Mouse (Mus musculus) fat pad, adult 2 months (tissue): Measurements from ENCODE around the gene Ccdc57.
A peak's percentile ranks its signal among the peaks of the same experiment; 100 is the strongest.

Experiments
- DNase-seq: peaks from one replicate; pipeline ENCODE4 v3.0.0-alpha.2; 2011; ENCODE audit warnings: low read depth, low spot score; ENCODE audit errors: extremely low read depth

Gene Ccdc57

DNA sequence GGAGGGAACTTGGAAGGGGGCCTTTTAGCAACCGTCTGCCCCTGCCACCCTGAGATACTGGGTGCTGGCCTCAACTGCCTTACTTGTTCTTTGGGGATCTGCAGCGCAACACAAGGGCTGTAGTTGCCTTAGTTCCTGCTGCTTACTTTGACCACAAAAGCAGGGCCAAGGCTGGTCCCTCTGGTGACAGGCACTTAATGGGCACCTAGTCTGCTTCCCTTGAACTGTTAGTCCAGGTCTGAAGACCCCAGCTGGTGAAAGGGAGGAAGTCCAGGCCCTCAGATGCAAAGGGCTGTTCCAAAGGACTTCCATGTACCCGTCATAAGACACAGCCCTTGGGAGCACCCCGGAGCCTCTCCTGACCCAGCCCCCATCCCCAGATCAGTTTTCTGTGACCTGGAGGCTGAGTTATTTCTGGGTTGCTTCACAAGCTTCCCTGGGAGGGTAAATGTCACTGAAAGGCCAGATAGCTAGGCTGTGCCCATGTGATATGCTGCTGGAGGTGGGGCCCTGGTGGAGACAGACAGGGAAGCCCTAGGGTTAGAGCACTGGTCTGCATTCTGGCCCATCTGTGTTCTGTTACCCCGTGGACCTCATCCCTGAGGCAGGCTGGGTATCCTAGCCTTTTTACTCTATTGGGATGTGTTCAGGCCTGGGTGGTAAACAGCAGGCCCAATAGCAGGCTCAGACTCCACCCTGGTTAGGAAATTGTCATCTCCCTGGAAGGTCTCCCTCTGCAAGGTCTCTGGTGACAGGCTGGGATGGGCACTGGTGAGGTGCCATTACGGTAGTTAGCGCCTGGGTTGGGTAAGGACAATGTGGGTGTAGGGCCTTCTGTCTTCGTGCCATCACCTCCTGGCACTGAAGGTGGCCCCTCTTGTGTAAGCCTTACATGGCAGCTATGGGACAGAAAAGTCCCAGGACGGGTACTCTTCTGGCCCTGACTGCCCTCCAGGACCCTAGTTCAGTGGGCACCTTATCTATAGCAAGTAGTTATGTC, 19.4 kb upstream of the Ccdc57 start:
- no peak for DNase-seq

DNA sequence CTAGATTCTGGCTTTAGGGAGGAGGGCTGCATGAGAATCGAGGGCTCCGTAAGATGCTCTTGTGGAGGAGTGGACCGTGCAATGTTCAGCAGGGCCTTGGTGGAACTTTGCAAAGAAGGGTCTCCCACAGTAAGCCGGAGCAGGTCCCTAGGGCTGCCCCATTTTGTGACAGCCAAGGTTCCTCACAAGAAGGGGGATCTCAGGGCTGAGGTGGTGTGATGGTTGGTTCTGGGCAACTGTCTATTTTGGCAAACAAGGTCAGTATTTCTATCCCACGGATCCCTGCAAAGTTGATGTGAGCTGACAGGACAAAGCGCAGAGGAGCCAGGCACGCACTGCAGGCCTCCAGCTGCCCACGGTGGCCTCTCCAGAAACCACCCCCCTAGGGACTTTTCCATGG, 18.6 kb upstream of the Ccdc57 start:
- DNase-seq = no peak

DNA sequence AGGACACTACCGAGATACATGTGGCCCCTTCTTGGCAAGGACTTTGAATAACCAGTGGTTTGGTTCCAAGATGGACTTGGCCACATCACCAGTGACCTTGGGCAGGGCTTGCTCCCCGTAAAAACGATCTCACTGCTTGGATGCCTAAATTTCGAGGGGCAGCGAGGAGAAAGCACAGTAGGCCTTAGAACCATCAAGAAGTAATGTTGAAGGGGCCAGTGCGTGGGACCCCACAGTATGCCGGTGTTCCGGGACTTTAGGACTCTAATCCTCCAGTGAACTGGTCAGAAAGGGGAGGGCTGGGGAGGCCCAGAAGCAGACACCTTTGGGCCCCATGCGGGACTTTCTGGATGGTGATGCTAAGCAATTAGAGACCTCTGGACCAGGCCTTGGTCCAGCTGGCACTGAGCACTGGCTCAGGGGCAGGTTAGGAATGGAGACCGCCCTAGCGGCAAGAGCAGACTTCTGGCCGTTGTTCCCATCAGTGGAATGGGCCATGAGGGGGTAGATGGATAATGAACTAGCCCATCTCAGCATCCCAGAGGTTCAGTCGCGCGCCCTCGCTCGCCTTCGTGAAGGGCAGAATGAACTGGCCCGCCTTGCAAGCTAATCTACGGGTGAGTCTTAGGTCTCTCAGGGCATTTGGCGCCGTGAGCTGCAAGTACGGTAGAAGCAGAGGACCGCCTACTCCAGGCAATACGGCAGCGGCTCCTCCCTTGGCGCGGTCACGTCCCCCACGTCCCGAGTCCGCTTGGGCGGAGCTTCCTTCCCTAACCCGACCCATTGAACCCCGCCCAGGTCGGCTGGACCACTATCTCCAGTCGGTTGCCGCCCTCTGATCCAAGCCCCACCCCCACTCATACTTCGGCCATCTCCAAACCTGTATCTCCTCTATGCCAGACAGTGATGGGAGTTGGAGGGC, 17.9 kb upstream of the Ccdc57 start:
- no peak for DNase-seq

DNA sequence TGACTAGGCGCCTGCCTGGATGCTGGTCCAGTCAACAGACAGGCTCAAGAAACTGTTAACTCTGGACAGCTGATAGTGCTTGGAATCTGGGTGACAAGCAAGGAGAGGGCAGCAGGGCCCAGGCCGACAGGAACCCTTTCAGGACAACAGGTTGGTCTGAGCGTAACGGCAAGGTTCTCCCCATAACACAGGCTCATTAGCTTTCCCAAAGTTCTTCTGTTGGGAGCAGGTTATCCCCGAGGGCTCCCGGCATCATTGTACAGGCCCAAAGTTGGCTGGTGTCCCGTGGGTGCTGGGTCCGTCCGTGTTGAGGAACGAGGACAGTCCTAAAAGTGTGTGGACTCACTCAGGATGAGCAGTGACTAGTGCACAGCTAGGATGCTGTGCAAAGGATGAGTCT, 17.2 kb upstream of the Ccdc57 start:
- no peak for DNase-seq

DNA sequence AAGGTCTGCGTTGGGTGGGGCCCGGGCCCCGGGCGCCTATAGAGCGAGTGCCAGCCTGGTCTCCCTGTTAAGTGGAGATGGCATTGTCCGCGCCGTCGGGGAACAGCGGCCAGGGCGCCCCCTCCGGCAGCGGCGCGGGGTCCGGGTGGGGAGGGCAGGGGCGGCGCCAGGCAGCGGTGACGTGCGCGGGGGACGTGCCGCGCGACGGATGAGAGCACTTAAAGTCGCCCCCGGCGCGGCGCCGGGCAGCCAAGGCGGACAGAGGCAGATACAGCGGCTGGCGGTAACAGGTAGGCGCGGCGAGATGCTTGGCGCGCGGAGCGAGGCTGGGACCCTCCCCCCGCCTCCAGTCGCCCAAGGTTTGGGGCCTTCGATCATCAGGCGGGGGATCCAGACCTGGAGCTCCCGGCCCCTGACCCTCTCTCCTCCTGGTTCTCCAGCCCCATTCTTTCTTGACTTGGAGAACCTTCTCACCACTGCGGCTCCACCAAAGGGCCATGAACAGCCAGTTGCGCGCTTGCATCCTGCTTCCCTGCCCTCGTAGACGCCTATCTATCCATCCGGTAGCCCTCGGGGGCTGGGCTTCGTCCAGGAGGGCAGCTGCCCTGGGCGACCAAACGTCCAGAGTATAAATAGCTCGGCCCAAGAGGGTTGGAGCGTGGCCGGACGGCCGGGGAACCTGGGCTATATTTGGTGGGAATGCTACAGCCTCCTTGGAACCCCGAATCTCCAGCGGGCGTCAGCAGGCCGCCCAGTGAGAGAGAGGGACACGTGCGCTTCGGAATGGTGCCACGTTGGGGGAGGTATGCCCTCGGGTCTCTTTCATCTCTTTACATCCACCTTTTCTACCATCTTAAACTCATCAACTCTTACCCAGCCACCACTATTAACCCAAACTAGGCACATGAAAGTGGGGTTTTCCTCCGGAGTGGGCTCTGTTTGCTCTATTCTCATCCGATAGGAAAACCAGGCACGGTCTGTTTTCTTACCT, 16.5 kb upstream of the Ccdc57 start:
- DNase-seq = no peak

DNA sequence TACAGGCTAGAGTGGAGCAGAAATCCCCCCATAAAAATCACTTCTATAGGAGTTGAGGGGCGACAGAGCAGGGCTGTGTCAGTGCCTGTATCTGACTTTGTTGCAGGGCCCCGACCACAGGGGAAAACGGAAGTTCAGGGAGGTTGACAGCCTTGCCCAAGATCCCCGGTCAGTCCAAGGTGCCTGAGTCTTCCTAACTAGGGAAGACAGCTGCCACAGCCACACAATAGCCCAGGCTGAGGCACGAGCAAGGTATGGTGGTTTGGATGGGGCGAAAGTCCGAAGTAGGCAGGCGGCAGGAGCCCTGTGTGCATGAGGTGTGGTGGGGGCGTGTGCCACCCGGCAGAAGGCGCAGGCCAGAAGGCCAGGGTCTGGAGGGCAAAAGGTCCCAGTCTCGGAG, 15.7 kb upstream of the Ccdc57 start, which contains the start of gene Slc16a3:
Gene Slc16a3, plus strand, starts transcription at position 153 of the 400 bp plus-strand sequence.
- DNase-seq = no peak

DNA sequence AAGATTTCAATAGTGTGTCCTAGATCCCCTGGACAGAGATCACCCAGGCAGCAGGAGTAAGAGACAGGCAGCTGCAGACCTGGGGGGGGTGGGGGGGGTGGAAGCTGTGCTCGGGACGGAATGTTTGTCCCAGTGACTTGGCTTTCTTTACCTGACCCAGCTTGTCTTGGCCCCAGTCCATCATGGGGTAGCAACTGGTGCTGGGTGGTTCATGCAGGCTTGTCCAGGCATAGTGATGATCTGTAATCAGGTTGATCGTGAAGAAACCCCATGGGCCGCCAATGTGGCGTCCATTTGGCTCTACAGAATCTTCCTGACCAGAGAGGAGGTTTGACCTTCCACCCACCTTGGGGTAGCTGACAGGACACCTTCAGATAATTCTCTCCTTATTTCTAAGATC, 13.3 kb upstream of the Ccdc57 start:
- DNase-seq = peak; percentile 39

DNA sequence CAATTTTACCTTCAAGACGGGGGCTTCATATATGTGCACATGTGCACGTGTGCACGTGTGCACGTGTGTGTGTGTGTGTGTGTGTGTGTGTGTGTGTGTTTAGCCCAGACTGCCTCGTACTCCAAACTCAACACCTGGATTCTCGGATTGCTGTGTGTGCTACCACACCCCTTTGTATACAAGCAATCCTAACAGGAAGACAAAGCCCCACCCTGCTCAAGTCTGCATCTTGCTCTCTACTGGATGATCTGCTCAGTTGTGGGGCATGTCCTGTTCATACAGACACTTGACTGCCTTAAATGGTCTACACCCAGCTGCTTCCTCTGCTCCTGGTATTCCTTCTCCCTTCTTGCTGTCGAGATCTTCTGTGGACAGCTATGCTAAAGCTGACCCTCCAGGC, 12.6 kb upstream of the Ccdc57 start:
- DNase-seq = no peak

DNA sequence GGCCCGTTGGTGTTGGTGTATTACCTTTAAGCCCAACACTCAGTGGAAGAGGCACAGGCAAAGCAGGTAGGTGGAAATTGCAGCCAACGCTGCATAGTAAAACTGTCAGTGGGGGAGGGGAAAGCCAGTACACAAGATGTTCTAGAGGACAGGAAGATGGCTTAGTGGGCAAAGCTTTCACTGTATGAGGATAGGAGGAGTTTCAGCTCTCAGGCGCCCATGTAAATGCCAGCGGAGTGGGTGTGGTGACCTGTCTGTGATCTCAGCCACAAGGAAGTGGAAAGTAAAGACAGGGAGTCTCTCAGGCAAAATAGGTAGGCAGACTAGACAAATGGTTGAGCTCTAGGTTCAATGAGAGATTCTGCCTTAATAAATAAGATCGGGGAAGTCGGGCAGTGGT, 8.3 kb upstream of the Ccdc57 start:
- no peak for DNase-seq

DNA sequence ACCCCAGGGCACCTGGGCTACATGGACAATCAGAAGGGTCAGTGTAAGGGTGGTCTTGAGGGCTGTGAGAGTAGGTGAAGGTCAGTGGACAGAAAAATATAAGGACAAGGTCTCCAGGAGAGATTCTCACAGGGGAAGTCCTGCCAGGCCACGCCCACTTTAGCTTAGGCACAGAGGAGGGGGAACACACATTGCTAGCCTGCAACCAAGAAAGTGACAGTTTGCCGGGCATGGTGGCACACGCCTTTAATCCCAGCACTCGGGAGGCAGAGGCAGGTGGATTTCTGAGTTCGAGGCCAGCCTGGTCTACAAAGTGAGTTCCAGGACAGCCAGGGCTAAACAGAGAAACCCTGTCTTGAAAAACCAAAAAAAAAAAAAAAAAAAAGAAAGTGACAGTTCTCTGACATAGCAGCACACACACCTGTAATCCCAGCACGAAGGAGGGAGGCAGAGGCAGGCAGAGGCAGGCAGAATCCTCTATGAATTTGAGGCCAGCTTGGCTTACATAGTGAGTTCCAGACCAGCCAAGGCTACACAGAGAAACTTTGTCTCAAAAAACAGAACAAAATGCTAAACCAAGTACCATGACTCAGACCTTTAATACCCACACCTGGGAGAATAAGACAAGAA, 7.2 kb upstream of the Ccdc57 start:
- no peak for DNase-seq

DNA sequence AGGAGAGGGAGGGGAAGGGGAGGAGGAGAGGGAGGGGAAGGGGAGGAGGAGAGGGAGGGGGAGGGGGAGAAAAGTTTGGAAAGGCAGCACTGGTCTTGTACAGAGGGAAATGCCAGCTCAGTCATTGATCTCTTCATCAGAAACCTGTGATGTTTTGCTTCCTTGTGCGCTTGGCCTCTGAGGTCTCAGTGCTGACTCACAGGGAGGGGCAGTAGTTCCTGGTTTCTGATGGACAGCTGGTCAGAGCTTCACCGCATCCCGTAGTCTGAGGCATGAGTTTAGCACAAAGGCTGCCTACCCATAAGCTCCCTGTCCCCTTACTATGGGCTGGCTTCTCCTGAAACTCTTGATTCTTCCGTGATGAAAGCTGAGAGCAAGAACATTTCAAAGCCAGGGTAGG, 6.1 kb upstream of the Ccdc57 start:
- DNase-seq = no peak

DNA sequence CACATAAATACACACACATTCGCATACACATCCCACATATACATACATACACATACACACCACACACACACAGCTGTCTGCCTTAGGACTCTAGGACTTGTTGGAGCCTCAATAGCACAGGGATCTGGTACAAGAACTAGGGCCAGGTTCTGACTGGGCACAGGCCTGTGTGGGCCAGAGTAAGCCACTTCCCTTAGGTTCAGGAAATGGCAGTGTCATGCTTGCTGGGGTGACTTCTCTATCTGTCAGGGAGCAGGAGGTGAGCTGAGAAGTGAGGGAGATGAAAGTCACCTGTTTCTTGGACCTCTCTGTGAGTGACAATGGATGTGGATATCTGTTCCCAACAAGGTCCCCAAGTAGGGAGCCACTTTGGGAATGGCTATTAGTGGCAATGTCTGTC, 5.3 kb upstream of the Ccdc57 start:
- DNase-seq = no peak

DNA sequence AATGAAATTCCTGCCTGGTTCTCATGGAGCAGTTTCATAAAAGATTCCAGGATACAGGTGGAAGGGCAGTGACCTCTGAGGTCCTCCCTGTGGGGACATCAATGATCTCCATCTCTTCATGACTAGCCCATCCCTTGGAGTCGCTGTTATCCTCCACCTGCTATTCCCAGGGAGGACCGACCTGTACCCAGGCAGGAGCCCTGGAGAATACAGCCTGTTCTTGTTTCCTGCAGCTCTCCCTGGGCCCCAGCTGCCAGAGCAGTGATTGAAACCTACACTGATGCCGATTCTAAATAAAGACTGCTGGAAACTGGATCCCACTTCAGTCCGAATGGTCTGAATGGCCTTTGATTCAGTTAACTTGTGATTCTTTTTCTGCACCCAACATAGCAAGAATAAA, 1.2 kb downstream of the Ccdc57 start:
- DNase-seq = no peak

DNA sequence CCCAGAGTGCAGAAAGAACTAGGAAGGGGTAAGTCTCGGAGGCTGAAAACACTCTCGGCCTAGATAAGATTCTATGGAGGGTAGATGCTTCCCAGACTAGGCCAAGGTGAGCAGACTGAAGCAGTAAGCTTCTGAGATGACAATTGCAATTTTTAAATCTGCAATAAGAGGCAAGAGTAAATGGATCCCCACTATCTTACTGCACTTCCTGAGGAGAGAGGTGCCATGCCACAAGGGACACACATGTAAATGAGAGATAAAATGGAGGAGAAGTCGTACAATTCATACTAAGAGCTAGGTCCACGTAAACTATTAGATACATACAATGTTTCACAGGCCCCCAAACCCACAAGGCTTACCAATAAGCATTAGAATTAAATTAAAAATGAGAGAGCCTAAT, 4.2 kb downstream of the Ccdc57 start:
- no peak for DNase-seq

DNA sequence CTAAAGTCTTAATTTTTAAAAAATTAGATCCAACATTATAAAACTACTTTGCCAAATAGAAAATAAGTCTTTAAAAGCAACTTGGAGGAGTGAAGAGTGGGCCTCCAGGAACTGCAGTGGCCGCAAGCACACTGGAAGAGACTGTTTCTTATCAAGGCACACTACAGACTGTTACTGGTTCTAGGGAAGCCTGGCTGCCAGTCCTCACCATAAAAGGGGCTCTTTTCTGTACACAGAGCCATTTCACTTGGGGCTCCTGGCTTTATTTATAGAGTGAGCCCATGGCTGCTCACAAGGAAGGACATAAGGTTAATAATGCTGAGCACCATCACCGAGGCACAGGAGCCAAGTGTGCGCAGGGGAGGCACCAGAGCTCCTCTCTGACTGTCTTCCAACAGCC, 10.1 kb downstream of the Ccdc57 start:
- no peak for DNase-seq

DNA sequence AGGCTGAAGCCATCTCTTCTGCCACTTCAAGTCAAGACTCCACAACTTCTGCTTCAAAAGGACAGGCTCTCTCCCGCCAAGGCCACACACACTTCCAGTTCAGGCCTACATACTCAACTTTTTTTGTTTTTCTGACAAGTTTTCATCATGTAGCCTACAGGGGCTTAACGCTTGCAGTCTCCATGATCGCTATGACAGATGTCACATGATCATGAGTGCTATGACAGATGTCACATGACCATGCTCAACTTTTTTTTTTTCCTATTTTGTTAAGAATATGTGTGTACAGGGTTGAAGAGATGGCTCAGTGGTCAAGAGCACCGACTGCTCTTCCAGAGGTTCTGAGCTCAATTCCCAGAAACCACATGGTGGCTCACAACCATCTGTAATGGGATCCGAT, 14.9 kb downstream of the Ccdc57 start:
- no peak for DNase-seq

DNA sequence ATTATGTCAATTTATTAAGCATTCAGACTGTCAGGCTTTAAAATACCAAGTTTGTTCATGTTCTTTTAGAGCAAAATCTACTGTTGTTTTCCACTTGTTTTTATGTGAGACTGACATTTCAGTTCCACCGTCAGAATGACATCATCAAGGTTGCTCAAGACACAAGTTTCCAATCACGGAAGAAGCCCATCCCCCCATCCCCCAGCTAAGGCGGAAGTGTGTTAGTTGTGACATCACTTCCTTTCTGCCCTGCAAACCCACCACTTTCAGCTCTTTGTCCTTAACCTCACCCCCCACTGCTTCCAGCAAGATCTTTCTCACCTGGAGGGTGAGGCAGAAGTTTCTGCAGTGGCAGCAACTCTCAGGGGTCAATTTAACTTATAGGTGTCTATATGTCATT, 16.2 kb downstream of the Ccdc57 start:
- no peak for DNase-seq

DNA sequence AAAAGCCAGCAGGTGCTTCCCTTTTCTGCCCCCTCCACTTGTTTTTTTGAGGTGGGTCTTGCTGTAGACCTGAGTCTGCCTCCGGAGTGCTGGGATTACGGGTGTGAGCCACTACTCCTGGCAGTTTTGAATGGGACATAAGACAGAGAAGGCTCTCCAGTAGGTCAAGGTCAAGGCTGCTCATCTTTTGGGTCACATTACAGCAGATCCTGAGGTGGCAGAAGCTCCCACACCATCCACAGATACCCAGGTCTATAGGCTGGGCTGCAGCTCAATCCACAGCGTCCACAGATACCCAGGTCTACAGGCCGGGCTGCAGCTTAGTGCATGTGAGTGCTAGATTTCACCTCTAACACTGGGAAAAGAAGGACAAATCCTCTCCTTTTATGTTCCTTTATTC, 18.9 kb downstream of the Ccdc57 start:
- DNase-seq = no peak

DNA sequence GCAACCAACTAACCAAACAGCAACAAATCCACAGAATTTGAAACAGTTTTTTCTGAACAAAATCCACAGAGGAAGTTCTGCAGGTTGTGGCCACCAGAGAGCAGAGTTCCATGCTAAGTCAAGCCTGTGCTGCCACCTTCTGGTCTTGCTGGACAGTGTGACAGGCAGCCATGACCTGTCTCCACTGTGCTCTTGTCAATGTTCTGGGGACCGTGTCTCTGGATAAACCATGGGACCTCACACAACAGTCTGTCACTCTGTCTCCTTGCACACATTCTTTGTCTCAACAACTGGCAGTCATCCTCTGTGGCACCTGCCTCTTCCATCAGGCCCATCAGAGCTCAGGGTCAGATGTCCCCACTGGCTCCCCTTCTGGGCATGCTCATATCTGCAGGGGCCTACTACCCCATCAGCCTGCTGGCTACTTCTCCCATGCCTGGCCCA, 27.2 kb downstream of the Ccdc57 start:
- no peak for DNase-seq

DNA sequence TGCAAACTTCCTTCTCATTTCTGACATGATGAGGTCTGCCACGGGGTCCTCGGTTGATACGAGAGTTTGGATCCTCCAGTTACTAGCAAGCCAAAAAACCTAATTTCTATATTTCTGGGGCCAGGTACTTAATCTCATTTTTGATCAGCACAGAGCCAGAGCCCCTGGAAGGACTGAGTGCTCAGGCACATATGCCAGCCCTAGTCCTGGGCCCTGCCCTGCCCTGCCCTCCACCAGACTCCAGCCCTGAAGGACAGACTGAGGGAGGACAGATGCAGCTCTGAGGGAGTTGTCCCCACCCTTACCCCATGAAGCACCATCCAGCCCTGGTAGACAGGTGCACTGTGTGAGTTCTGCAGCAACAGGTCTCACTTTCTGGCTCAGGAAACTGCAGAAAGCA, 28.1 kb downstream of the Ccdc57 start:
- no peak for DNase-seq
